Mouse (Mus musculus) lung, adult 2 months (tissue): Measurements from ENCODE around the gene Fbxo6.

Experiments
- CTCF ChIP-seq: fragments of 200-500 bp; IDR thresholded peaks from 2 replicates; pipeline ENCODE4 v1.5.1; 2011; ENCODE audit warnings: mild to moderate bottlenecking, low read length, control low read depth; ENCODE audit not compliant: insufficient read depth
- POLR2A ChIP-seq: fragments of 200-500 bp; IDR thresholded peaks from 2 replicates; pipeline ENCODE4 v1.6.1; 2011; ENCODE audit warnings: low read depth, mild to moderate bottlenecking, control low read depth, low read length, borderline replicate concordance; ENCODE audit errors: extremely low read depth

GRCm38 (mm10) chr4:148140098-148141011 lies 11.6 kb downstream of the Fbxo6 start:
- TF ChIP-seq CTCF = peak; percentile 80
- TF ChIP-seq POLR2A = peak; percentile 62; the same call in 1 of the 2 replicates
